Mouse (Mus musculus) embryonic facial prominence, embryonic 10.5 days (tissue): ENCODE measurements around the gene Isg15. TPM values are rescaled to one million over a fixed set of nuclear protein-coding genes. Genes with fewer than 3 reads are reported as not detected.
A peak's percentile ranks its signal among the peaks of the same experiment; 100 is the strongest.

Source experiments
- DNase-seq: peaks from one replicate; pipeline ENCODE4 v3.0.0-alpha.2; 2017; ENCODE audit warnings: low spot score
- H3K27ac ChIP-seq: fragments of 300-500 bp; sonication (generic); replicated peaks from 2 replicates; pipeline ENCODE4 v1.5.1; 2016; ENCODE audit warnings: mild to moderate bottlenecking
- H3K27me3 ChIP-seq: fragments of 300-500 bp; sonication (generic); replicated peaks from 2 replicates; pipeline ENCODE4 v1.6.1; 2016; ENCODE audit warnings: low read depth, mild to moderate bottlenecking; ENCODE audit not compliant: poor library complexity, severe bottlenecking
- H3K36me3 ChIP-seq: fragments of 300-500 bp; sonication (generic); replicated peaks from 2 replicates; pipeline ENCODE4 v1.6.1; 2016; ENCODE audit warnings: mild to moderate bottlenecking, moderate library complexity
- H3K4me1 ChIP-seq: fragments of 300-500 bp; sonication (generic); 2 replicates; pipeline ENCODE4 v1.6.1; 2016
- H3K4me3 ChIP-seq: fragments of 300-500 bp; sonication (generic); 2 replicates; pipeline ENCODE4 v1.5.1; 2016; ENCODE audit warnings: mild to moderate bottlenecking, moderate library complexity
- H3K9me3 ChIP-seq: fragments of 300-500 bp; sonication (generic); 2 replicates; pipeline ENCODE4 v1.6.1; 2016; ENCODE audit warnings: mild to moderate bottlenecking
- WGBS: fragments of 180-500 bp; shearing (Covaris S2); methylation state at CpG from one replicate; pipeline ENCODE4 v1.1.7; 2016; 5-methylcytosine and 5-hydroxymethylcytosine counted together
- polyA plus RNA-seq: library from polyadenylated mRNA; unstranded; fragments of >200 nt; fragmentation: Nextera tagmentation; extraction: Ambion mirVana; gene quantifications from 2 replicates; pipeline ENCODE4 v1.2.1, GENCODE M21; 2016

Isg15 gene
- polyA plus RNA-seq, 1 experiment from 2014 or later: 0.47 TPM

- no peaks in the 10 kb centered on the region for H3K9me3 ChIP-seq
- H3K27ac ChIP-seq: peak overlapping the region; percentile 96
- peak overlapping the region; percentile 84 for H3K4me3 ChIP-seq
- WGBS: 4% methylated on average over 35 of the region's 35 CpGs
- peaks cover 64% of the 10 kb centered on the region for H3K4me1 ChIP-seq
- H3K27me3 ChIP-seq: peaks cover 14% of the 10 kb centered on the region; the same call in 1 of the 2 replicates
- DNase-seq: peak; percentile 58
- H3K36me3 ChIP-seq: peaks cover 43% of the 10 kb centered on the region
These were observed 4.4 kb downstream of the Isg15 start for GRCm38 (mm10) chr4:156195927-156196870.

DNA sequence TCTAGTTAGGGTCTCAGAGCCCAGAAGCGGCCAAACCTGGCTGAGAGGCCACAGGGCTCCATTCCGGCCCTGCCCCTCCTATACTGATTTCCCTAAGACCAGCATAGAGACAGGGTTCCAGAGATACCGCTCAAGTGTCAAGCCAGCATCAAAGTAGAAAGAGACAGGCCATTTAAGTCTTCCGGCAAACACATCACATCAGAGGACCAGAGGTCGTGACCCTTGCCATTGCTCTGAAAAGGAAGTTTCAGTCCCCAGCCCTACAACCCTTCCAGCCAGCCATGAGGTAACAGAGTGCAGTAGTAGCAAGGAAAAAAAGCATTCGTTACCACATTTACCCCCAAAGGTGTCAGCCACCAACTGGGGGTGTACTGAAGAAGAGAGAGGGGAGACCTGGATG is 6.3 kb downstream of the Isg15 start:
- H3K27me3 ChIP-seq: peaks cover 14% of the 10 kb centered on the region; the same call in 1 of the 2 replicates
- H3K4me3 ChIP-seq: peak overlapping the region; percentile 84
- peaks cover 57% of the 10 kb centered on the region for H3K36me3 ChIP-seq
- peaks cover 83% of the 10 kb centered on the region for H3K4me1 ChIP-seq
- H3K27ac ChIP-seq: 0 out of 2 replicates have a peak overlapping the region, but pooled peaks have one; percentile 35
- DNase-seq: no peak
- 14% methylated on average over 6 of the region's 6 CpGs for WGBS
- H3K9me3 ChIP-seq: no peaks in the 10 kb centered on the region

DNA sequence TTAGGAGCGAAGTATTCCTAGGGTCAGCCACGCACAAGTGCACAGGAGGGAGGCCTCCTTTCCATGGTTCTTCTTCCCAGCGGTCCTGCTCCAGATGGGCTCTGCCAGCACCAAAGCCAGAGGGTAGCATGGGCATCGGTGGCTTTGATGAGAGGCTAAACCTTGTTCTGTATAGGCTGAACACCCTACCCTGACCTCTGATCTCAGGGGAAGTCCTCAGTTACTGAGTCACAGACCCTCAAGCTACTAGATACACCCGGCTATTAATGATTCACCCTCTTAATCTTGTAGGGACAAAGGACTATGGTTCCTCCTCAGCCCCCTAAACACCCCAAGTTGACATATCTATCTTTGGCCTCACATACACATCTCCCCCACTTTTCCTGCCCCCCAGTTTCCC is 6.7 kb downstream of the Isg15 start:
- H3K9me3 ChIP-seq: no peaks in the 10 kb centered on the region
- H3K27me3 ChIP-seq: peaks cover 14% of the 10 kb centered on the region; the same call in 1 of the 2 replicates
- 0 out of 2 replicates have a peak overlapping the region, but pooled peaks have one; percentile 35 for H3K27ac ChIP-seq
- H3K4me3 ChIP-seq: peak overlapping the region; percentile 84
- DNase-seq: no peak
- H3K4me1 ChIP-seq: peaks cover 87% of the 10 kb centered on the region
- 51% methylated on average over 5 of the region's 5 CpGs for WGBS
- H3K36me3 ChIP-seq: peaks cover 57% of the 10 kb centered on the region

- 21% methylated on average over 2 of the region's 2 CpGs for WGBS
- H3K9me3 ChIP-seq: no peaks in the 10 kb centered on the region
- peak overlapping the region; percentile 62; the same call in 1 of the 2 replicates for H3K27ac ChIP-seq
- peak overlapping the region; percentile 84 for H3K4me3 ChIP-seq
- peak; percentile 69 for DNase-seq
- peaks cover 57% of the 10 kb centered on the region for H3K36me3 ChIP-seq
- peaks cover 14% of the 10 kb centered on the region; the same call in 1 of the 2 replicates for H3K27me3 ChIP-seq
- H3K4me1 ChIP-seq: peaks cover 88% of the 10 kb centered on the region
These were observed 7.4 kb downstream of the Isg15 start for GRCm38 (mm10) chr4:156193200-156193590.

GRCm38 (mm10) chr4:156192421-156193199 is 8.0 kb downstream of the Isg15 start:
- Histone ChIP-seq H3K4me1 (peaks cover 89% of the 10 kb centered on the region), H3K27me3 (peaks cover 14% of the 10 kb centered on the region; the same call in 1 of the 2 replicates), H3K27ac (peak overlapping the region; percentile 62), H3K9me3 (no peaks in the 10 kb centered on the region), H3K36me3 (peaks cover 57% of the 10 kb centered on the region), H3K4me3 (peak overlapping the region; percentile 84)
- DNase-seq: no peak
- WGBS: 43% methylated on average over 8 of the region's 8 CpGs

GRCm38 (mm10) chr4:156188811-156189323 is 11.8 kb downstream of the Isg15 start:
- peak; percentile 73 for DNase-seq
- 8% methylated on average over 6 of the region's 6 CpGs for WGBS
- Histone ChIP-seq H3K27ac (peak overlapping the region; percentile 83), H3K27me3 (no peaks in the 10 kb centered on the region), H3K4me3 (peak overlapping the region; percentile 37), H3K36me3 (peaks cover 69% of the 10 kb centered on the region), H3K4me1 (peaks cover 96% of the 10 kb centered on the region), H3K9me3 (no peaks in the 10 kb centered on the region)

GRCm38 (mm10) chr4:156188162-156188810 is 12.3 kb downstream of the Isg15 start:
- Histone ChIP-seq H3K4me3 (peak overlapping the region; percentile 37), H3K9me3 (no peaks in the 10 kb centered on the region), H3K27me3 (no peaks in the 10 kb centered on the region), H3K36me3 (peaks cover 68% of the 10 kb centered on the region), H3K4me1 (peaks cover 94% of the 10 kb centered on the region), H3K27ac (peak overlapping the region; percentile 83)
- WGBS: 42% methylated on average over 5 of the region's 5 CpGs
- DNase-seq: no peak

- Histone ChIP-seq H3K27me3 (no peaks in the 10 kb centered on the region), H3K36me3 (peaks cover 68% of the 10 kb centered on the region), H3K4me3 (peak overlapping the region; percentile 56), H3K4me1 (peaks cover 73% of the 10 kb centered on the region), H3K9me3 (no peaks in the 10 kb centered on the region), H3K27ac (peak overlapping the region; percentile 86)
- WGBS: 6% methylated on average over 31 of the region's 31 CpGs
- DNase-seq: peak; percentile 72
These were observed 14.4 kb downstream of the Isg15 start for GRCm38 (mm10) chr4:156185950-156186850.

DNA sequence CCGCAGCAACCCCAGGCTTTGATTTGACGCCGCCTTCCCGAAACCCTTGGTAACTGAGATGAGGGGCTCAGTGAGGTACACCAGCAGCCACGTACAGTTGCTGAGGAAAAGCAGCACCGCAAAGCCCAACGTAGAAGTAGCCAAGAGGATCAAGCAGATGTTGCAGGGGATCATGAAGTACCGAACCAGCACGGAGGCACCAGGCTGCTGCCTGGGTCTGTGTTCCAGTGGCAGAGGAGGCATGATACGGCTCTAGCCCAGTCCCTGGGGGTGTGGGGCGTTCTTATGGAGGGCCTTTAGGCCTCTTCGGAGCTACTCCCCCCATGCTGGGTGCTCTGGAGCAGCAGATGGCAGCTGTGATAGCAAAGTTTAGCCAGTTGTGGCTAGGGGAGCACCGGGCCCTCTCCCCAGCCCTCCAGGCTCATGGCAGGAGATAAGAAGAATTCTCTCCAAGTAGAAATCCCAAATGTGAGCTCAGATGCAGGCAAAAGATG is 15.1 kb downstream of the Isg15 start:
- peak overlapping the region; percentile 56 for H3K4me3 ChIP-seq
- peak overlapping the region; percentile 86 for H3K27ac ChIP-seq
- peaks cover 66% of the 10 kb centered on the region for H3K4me1 ChIP-seq
- peaks cover 68% of the 10 kb centered on the region for H3K36me3 ChIP-seq
- H3K9me3 ChIP-seq: no peaks in the 10 kb centered on the region
- no peak for DNase-seq
- 74% methylated on average over 13 of the region's 13 CpGs for WGBS
- H3K27me3 ChIP-seq: no peaks in the 10 kb centered on the region

GRCm38 (mm10) chr4:156184291-156184954 is 16.2 kb downstream of the Isg15 start:
- Histone ChIP-seq H3K36me3 (peaks cover 71% of the 10 kb centered on the region), H3K4me1 (peaks cover 59% of the 10 kb centered on the region), H3K9me3 (no peaks in the 10 kb centered on the region), H3K4me3 (peak overlapping the region; percentile 56), H3K27ac (peak overlapping the region; percentile 86), H3K27me3 (no peaks in the 10 kb centered on the region)
- whole genome bisulfite sequencing: 84% methylated on average over 7 of the region's 7 CpGs
- DNase-seq: no peak
